Mouse (Mus musculus) retina, embryonic 14.5 days (tissue): ENCODE data around the gene Psma6.
"Not testable (repeated sequence)": the region's sequence is repeated elsewhere in the genome, so short reads cannot be mapped to it uniquely, and the experiment has no call there.

Experiments
- DNase-seq: peaks from one replicate; pipeline ENCODE4 v3.0.0-alpha.2; 2015; ENCODE audit warnings: low spot score

Gene Psma6

GRCm38 (mm10) chr12:55384023-55384749 lies at the start of gene Psma6:
TSS of gene Psma6 (plus strand) at chr12:55384222.
- no peak for DNase-seq

GRCm38 (mm10) chr12:55338490-55338889 lies 45.5 kb upstream of the Psma6 start:
- not testable (repeated sequence) for DNase-seq

GRCm38 (mm10) chr12:55343045-55343444 lies 41.0 kb upstream of the Psma6 start:
- not testable (repeated sequence) for DNase-seq

DNA sequence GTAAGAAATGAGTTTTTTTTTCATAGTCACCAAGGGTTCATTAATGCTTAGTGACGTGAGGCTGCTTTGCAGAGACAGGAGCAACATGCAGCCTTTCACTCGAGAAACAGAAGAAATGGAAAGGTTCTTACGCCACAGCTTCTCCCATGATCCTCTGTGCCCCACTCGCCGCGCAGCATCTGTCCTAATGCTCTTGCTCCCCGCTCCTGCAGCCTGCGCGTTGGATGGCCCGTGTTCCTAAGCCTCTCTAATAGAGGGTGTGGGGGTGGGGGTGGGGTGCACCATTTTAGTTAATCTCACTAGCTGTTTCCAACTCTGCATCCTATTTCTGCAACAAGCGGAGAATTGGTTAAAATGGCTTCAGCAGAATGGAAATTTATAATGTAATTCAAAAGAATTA lies 40.0 kb upstream of the Psma6 start:
- no peak for DNase-seq

DNA sequence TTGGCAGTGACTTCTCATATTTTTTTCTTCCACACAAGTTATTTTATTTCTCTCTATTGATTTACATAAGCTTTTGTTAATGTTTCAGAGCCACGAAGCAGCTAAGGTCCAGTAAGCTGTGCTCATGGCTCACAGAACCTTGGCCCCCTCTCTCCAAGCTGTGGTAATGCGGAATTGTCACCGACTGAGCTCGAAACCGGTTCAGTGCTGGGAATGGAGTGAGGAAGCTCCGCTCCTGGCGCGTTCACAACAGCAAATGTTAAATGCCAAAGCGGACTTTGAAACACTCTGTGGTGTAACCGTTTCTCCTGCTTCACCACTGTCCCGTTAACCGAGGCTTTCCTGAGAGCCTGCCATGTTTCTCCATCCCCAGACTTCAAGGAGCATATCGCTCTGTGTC lies 39.4 kb upstream of the Psma6 start:
- DNase-seq: no peak

DNA sequence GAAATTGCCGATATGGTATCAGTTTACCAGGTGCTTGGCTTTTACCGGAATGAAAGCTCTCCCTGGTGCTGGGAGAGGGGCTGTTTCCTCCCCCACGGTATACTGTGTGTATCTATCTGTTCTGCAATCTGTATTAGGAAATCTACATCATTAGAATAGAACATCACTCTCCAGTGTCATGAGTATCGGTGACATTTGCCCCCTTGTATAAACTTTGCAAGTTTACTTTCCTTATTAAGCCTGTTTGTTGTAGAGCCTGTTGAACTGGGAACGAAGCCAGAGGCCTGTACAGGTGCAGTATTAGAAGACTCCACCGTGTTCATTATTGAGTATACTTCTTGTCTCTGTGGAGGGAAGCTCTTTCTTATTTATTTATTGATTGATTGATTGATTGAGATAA lies 30.6 kb upstream of the Psma6 start:
- no peak for DNase-seq

- DNase-seq: peak; percentile 72
Measured at GRCm38 (mm10) chr12:55354904-55355303, 29.1 kb upstream of the Psma6 start.

- no peak for DNase-seq
Measured at GRCm38 (mm10) chr12:55357303-55357702, 26.7 kb upstream of the Psma6 start.

DNA sequence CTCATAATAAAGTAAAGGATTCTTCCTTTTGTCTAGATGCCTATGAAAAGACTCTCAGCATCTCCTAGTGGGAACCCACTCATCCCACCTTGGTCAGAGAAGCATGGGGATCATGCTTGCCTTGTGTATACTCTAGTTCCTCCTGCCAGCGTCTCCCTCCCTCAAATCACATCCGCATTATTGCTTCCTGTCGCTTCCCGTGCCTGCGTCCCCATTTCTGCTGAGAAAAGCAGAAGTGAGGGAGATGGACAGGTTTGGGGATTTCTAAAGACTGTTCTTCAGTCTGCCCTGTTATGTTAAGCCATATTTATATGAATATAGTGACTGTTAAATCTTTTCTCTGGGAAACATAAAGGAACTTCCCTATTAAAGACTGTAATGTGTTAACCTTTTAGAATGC lies 23.1 kb upstream of the Psma6 start:
- no peak for DNase-seq

DNA sequence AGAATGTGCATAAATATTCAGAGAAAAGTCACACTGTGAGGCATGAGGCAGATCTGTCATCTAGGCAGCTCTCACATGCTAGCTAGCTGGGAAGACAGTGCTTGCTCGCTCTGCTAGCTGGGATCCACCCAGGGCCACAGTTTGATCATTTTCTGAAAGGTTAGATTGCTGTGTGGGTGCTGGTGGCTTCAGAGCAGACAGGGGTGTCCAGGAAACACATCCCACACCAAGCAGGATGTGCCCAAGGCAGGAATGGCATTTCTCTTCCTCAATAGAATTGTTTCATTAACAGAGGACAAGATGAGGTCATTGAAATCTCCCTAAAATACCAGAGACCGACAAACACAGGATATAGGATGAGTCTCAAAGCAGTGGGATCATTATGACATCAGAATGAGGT lies 18.9 kb upstream of the Psma6 start:
- DNase-seq: no peak

GRCm38 (mm10) chr12:55372424-55373055 lies 11.5 kb upstream of the Psma6 start:
- DNase-seq: no peak

DNA sequence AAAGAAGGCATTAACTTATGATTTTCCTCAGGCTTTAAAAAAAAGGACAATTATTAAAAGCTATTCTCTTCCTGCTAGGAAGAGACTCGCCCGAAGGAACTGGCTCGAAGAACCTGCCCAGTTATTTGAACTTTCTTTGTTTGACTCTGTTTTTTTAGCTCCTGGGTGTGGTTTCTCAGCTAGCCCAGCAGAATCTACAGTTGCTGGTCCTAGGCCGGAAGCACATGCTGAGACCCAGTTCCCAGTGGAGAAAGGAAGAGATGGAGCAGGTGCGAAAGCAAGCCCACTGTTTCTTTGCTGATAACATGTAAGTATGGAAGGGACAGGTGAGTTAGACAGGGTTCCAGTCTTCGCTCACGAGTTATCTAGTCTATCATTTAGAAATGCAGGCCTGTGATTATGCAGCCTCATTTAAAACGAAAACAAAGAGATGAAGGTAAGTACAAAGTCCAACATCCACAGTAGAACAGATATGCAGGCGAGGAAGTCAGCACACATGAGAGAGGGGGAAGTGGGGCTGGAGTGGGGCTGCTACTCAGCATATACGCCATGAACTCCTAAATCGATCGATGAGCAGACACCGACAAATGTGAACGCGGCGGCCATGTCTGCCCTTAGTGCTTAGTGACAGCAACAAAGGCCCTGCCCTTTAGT lies 6.9 kb upstream of the Psma6 start:
- DNase-seq: no peak

- DNase-seq: no peak
Measured at GRCm38 (mm10) chr12:55377610-55377980, 6.4 kb upstream of the Psma6 start.

GRCm38 (mm10) chr12:55384826-55385225 lies 804 bp downstream of the Psma6 start:
- DNase-seq: no peak

DNA sequence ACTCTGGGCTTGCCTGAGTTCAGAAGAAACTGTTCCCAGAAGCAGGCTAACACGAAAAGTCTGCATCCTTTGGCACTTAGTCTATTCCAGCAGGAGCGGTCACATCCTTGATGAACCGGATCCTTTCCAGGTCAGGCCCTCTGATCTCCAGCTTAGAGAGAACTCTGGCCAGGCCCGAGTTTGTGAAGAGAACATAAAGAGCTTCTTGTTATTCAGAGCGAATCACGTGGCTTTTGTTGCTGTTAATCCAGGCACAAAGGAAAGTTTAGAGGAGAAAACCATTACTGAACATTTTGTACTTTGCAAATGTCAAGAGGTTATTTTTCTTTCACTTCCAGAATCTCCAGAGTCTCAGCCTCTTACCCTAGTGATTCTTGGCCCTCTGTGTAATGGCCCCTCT lies 1.9 kb downstream of the Psma6 start:
- peak; percentile 7 for DNase-seq

- DNase-seq: no peak
Measured at GRCm38 (mm10) chr12:55386456-55386855, 2.4 kb downstream of the Psma6 start.

- no peak for DNase-seq
Measured at GRCm38 (mm10) chr12:55387083-55387787, 3.2 kb downstream of the Psma6 start.

DNA sequence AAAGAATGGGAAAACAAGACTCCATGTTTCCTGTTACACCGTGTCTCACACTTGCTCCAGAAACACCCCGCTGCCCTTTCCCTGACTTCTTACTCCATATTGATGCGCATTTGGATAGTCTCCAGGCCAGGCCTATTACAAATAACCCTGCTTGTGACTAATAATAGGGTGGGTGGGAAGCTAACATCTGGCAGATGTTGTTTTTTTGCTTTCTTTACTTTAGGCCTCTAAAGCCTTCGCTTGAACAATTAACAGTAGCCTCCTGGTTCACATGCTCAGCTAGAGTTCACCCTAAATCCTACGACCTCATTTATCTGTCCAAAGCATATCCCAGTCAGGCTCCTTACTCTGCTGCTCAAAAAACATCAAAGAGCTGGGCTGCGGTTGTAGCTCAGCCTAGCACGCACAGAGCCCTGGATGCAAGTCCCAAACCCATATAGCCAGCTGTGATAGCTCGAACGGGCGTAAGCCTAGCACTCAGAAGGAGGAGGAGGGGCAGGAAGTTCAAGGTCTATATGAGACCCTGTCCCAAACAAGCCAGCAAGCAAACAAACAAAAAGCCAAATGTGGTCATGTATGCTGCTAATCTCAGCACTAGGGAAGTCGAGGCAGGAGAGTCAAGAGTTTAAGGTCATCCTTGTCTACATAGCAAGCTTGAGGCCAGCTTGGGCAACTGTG lies 3.9 kb downstream of the Psma6 start:
- no peak for DNase-seq

DNA sequence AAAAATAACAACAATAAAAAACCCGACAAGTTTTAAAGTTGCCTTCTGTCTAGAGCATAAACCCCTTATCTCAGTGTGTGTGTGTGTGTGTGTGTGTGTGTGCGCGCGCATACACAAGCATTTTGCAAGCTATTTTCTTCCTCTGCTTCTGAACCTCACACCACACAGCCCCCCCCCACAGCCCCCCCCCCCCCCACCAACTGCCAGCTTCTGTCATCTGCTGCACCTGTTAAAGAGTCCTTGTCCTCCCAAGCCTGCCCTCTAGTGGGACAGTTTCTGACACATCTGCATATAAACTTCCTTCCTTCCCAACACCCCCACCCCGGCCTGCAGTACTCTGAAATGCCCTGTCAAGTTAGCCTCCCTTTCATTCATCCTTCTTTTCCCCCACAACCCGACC lies 4.5 kb downstream of the Psma6 start:
- DNase-seq: peak; percentile 48

DNA sequence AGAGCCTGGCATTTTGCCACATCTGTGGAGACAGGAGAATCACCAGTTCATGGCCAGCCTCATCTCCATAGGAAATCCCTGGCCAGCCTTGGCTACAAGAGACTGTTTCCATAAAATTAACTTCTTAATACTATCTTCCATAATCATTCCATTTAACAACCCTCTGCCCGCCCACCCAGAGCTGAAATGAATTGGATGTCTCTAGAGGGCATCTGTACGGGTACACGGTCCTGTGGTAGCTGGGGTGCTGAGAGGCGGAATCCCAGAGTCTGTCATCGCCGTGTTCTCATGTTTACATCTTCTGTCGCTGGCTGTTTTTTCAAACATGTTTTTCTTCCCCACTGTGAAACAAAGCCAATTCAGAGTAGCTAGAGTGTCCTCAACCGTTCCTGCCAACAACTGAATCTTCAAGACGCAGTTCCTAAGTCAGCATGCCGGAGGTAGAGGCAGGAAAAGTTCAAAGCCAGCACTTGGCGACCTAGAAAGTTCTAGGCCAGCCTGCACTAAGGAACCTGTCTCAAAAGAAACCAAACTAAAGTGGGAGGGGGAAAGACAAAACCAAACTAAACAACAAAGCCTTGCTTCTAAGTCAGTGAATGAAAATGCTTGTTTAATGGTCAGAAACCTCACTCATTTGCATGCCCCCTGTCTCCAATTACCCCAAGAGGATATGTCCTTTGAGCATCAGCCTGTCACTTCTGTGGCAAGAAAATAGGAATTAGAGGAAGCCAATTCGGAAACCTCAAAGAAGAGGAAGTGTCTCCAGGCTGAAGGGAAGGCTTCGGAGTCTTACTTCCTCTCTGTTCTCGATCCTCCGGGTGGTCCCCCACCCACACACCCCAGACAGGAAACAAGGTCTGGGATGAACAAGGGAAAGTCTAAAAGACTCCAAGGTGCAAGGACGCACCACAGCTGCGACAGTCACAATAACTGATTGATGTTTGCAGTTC lies 5.4 kb downstream of the Psma6 start:
- no peak for DNase-seq

DNA sequence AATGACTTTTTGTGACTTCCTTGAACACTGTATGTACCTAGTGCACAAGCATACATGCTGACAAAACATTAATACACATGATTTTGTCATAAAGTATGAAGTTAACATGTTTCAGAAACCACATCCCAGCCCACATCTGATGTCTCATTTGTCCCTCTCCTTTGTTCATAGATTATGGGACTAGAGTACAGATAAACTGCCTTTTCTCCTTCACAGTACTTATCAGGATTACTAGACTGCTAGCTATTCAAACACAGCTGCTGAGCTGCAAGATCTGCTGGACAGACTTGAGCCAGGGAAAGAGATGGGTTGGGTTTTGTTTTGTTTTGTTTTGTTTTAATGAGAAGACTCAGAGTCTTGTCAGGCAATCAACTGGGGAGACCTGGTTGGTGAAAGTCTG lies 8.1 kb downstream of the Psma6 start:
- DNase-seq: no peak
